Mouse (Mus musculus) embryonic facial prominence, embryonic 10.5 days (tissue): ENCODE measurements at regions not wholly inside any gene's neighbourhood (a gene's known extent, or its start where the extent isn't known, plus 50 kb on each side); places are given as distances from the start of the nearest gene placed in this dataset.

ENCODE experiments used
- DNase-seq: peaks from one replicate; pipeline ENCODE4 v3.0.0-alpha.2; 2017; ENCODE audit warnings: low spot score
- H3K27ac ChIP-seq: fragments of 300-500 bp; sonication (generic); replicated peaks from 2 replicates; pipeline ENCODE4 v1.5.1; 2016; ENCODE audit warnings: mild to moderate bottlenecking
- H3K27me3 ChIP-seq: fragments of 300-500 bp; sonication (generic); replicated peaks from 2 replicates; pipeline ENCODE4 v1.6.1; 2016; ENCODE audit warnings: low read depth, mild to moderate bottlenecking; ENCODE audit not compliant: poor library complexity, severe bottlenecking
- H3K36me3 ChIP-seq: fragments of 300-500 bp; sonication (generic); replicated peaks from 2 replicates; pipeline ENCODE4 v1.6.1; 2016; ENCODE audit warnings: mild to moderate bottlenecking, moderate library complexity
- H3K4me1 ChIP-seq: fragments of 300-500 bp; sonication (generic); 2 replicates; pipeline ENCODE4 v1.6.1; 2016
- H3K4me3 ChIP-seq: fragments of 300-500 bp; sonication (generic); 2 replicates; pipeline ENCODE4 v1.5.1; 2016; ENCODE audit warnings: mild to moderate bottlenecking, moderate library complexity
- H3K9me3 ChIP-seq: fragments of 300-500 bp; sonication (generic); 2 replicates; pipeline ENCODE4 v1.6.1; 2016; ENCODE audit warnings: mild to moderate bottlenecking
- WGBS: fragments of 180-500 bp; shearing (Covaris S2); methylation state at CpG from one replicate; pipeline ENCODE4 v1.1.7; 2016; 5-methylcytosine and 5-hydroxymethylcytosine counted together

DNA sequence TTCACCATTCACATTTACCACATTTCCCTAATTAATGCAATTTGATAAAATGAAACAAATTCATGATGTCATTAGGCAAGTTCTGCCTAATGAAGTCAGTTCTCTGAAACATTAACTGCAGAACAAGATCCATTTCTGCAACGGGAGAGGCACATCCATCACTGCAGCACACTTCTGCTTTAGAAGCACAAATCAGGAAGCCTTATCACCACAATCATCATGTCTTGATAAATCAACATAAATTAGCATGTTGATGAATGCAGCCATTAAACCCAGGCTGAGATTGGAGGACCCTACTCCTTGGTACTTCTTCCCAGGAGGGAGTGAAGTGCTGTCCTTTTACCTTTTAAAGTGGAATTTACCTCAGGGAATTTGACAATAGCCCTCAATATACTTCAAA is 1195.4 kb downstream of the Defb40 start:
- DNase-seq, result no peak
- H3K36me3 ChIP-seq, result no peaks in the 10 kb centered on the region
- H3K9me3 ChIP-seq, result no peaks in the 10 kb centered on the region
- H3K4me1 ChIP-seq, result no peaks in the 10 kb centered on the region
- no peaks in the 10 kb centered on the region for H3K27me3 ChIP-seq
- WGBS, result 72% methylated on average over 1 of the region's 1 CpGs
- no peak overlapping the region for H3K27ac ChIP-seq
- no peak overlapping the region for H3K4me3 ChIP-seq

DNA sequence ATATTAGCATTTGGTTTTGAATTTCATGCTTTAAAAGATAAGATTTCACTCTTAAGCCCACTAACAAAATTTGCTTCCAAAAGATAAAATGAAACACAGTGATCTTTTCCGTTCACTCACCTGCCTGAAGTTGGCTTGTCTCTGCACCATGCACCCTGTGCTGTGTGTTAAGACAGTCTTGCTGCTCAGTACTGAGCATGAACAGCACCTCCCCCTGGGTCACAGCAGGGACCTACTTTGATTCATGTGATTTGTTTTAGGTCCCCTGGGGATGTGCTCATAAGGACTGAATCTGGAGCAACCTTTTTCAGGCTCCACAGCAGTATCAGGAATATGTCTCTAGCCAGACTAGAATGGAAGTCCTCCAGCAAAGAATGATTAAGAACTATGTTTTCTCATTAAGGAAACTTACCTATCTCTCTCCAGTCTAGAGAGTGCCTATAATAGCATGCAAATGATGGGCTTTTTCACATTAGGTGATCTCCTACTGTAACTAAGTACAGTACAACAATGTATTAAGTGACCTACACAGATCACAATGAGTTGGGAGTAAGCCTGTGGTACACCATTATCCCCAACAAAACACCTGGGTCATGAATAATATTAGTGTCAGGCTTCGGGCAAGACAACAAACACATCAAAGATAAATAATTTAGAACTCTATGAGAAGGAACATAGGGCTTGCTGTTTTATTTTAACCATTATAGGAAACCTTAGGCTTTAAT is 1196.3 kb downstream of the Defb40 start:
- DNase-seq, result no peak
- H3K36me3 ChIP-seq, result no peaks in the 10 kb centered on the region
- no peaks in the 10 kb centered on the region for H3K9me3 ChIP-seq
- no peaks in the 10 kb centered on the region for H3K27me3 ChIP-seq
- H3K4me3 ChIP-seq, result no peak overlapping the region
- WGBS, result 84% methylated on average over 2 of the region's 2 CpGs
- H3K4me1 ChIP-seq, result no peaks in the 10 kb centered on the region
- H3K27ac ChIP-seq, result no peak overlapping the region

DNA sequence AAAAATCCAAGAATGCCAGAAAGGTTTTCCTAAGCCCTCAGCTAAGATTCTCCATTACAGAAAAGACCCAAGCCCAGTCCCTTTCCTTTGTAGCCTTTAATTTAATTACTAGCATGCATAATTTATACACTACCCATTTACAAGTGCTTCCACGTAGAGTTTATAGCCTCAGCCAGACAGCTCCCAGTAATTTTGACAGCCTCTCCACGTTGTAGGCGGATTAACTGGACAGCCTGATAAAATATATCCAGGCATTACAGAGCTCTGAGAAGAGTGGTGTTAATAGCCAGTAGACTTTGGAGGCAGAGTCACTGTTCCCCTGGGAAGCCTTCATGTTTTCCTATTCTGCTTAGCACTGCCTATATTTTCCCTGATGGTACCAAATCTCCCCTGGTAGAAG is 1202.6 kb downstream of the Defb40 start:
- no peak for DNase-seq
- Histone ChIP-seq H3K36me3 (no peaks in the 10 kb centered on the region), H3K9me3 (no peaks in the 10 kb centered on the region), H3K4me3 (no peak overlapping the region), H3K27me3 (no peaks in the 10 kb centered on the region), H3K4me1 (no peaks in the 10 kb centered on the region), H3K27ac (no peak overlapping the region)
- 58% methylated on average over 3 of the region's 3 CpGs for WGBS

DNA sequence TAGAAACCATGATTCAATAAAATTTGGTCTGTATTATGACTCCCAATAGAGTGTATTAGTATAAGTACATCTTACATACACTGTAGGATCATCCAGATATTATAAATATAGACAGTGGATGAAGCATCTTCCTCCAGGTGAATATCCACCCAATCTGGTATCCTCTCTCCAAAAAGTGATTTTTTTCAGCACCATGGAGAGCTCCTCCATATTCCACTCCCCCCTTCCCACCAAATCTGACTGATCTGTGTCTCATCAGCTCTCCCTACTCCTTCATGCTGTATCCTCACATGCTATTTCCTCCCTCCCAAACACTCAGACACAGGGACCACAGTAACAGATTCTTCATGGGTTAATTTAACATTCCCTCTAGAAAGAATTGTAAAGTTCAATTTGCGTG is 1204.7 kb downstream of the Defb40 start:
- no peak overlapping the region for H3K27ac ChIP-seq
- WGBS, result 98% methylated on average over 1 of the region's 1 CpGs
- H3K36me3 ChIP-seq, result no peaks in the 10 kb centered on the region
- no peak overlapping the region for H3K4me3 ChIP-seq
- H3K27me3 ChIP-seq, result no peaks in the 10 kb centered on the region
- no peaks in the 10 kb centered on the region for H3K9me3 ChIP-seq
- DNase-seq, result peak; percentile 9
- H3K4me1 ChIP-seq, result no peaks in the 10 kb centered on the region

DNA sequence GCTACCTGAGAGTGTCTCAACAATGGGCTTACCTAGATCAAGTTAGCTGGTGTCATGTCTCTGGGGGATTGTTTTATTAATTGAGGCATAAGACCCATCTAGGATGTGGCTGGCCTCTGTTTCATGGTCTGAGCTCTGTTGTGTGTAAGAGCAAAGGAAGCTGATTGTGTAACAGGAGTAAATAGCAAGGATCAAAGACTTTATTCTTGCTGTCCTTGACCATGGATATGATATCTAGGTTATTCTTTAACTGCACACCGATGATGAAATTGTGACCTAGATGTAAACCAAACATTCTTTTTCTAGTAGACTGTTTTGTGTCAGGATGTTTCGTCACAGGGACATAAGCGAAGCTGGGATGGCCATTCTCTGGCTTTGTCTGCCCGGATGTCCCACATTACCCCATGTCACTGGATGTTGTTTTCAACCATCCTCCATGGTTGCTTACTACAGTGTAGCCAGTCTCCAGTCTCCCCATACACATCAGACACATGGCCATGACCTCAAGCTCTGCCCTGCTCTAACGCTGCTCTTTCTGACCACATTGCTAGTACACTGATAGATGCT is 1210.5 kb downstream of the Defb40 start:
- WGBS, result 89% methylated on average over 5 of the region's 5 CpGs
- DNase-seq, result no peak
- Histone ChIP-seq H3K27me3 (no peaks in the 10 kb centered on the region), H3K9me3 (no peaks in the 10 kb centered on the region), H3K27ac (no peak overlapping the region), H3K36me3 (no peaks in the 10 kb centered on the region), H3K4me3 (no peak overlapping the region), H3K4me1 (no peaks in the 10 kb centered on the region)

DNA sequence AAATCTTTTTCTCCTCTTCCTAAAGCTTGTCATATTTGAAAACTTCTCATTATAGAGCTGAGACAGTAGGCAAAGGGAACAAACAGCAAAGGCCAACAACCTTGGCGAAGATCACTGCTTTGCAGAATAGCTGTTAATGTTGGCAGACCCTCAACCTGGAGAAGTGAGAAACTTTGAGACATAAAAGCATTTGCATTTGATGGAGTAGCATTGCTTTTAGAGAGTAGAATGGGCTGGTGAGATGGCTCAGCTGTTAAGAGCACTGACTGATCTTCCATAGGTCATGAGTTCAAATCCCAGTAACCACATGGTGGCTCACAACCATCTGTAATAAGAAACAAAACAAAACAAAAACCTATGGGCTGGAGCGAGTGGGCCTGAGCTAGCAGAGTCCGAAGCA is 1253.4 kb downstream of the Defb40 start:
- Histone ChIP-seq H3K9me3 (no peaks in the 10 kb centered on the region), H3K27me3 (no peaks in the 10 kb centered on the region), H3K4me1 (no peaks in the 10 kb centered on the region), H3K27ac (no peak overlapping the region), H3K4me3 (no peak overlapping the region), H3K36me3 (no peaks in the 10 kb centered on the region)
- WGBS, result 87% methylated on average over 3 of the region's 3 CpGs
- DNase-seq, result no peak

DNA sequence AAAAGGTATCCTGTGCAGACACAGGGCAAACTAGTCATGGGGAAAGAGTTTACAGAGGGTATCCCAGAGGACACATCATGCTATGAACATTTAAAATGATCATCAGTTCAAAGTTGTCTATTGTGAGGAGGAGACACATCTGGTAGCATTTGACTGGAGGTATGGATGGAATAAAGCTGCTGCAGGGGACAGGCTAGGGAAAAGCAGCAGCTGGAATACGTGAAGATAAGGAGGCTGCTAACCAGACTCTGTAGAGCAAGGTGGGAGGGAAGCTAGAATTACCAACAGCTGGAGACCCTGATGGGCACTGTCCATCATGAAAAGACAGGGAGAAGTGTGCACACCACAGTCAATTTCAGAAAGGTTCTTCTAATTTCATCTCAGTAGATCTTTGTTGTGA is 1268.9 kb downstream of the Defb40 start:
- H3K4me3 ChIP-seq, result no peak overlapping the region
- WGBS, result 49% methylated on average over 1 of the region's 1 CpGs
- H3K9me3 ChIP-seq, result no peaks in the 10 kb centered on the region
- no peaks in the 10 kb centered on the region for H3K27me3 ChIP-seq
- H3K36me3 ChIP-seq, result no peaks in the 10 kb centered on the region
- H3K4me1 ChIP-seq, result no peaks in the 10 kb centered on the region
- no peak overlapping the region for H3K27ac ChIP-seq
- no peak for DNase-seq

DNA sequence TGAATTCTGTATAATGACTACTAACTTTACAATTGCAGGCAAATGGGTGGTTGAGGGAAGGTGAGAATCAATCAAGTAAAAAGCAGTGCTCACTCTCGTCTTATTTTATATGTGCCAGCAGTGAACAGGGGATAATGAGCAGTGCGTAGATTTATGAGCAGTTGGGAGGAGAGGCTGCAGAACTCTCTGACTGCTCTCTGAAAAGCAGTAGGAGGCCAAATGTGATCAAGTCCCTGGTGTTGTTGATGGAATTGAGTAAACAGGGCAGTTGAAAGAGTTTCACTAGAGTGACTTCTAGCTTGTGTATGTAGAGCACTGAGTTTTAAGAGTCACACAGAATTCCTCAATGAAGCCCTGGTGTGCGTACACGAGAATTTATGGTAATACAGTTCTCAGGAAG is 1269.6 kb downstream of the Defb40 start:
- DNase-seq, result no peak
- WGBS, result 85% methylated on average over 4 of the region's 4 CpGs

DNA sequence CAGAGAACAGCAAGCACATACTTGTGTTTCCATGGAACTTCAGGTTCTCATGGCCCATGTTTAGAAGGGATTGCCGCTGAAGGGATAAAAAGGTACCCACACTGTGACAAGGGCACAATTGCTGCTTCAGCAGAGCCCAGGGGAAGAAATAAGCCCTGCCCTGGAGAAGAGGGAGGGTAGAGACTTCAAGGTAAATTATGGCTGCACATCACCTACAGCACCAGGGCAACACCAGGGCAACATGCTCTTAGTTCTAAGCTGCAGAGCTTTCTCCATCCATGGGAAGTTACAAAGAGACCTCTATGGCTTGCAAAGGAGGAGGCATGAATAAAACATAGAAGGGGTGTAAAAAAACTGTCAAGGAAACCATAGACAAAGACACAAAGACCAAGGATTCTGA is 1273.8 kb downstream of the Defb40 start:
- no peaks in the 10 kb centered on the region for H3K27me3 ChIP-seq
- no peaks in the 10 kb centered on the region for H3K4me1 ChIP-seq
- H3K9me3 ChIP-seq, result no peaks in the 10 kb centered on the region
- H3K36me3 ChIP-seq, result no peaks in the 10 kb centered on the region
- H3K27ac ChIP-seq, result no peak overlapping the region
- WGBS, result 91% methylated on average over 1 of the region's 1 CpGs
- no peak overlapping the region for H3K4me3 ChIP-seq
- DNase-seq, result no peak

More for the DNA sequence above, 1269.6 kb downstream of the Defb40 start:
- no peaks in the 10 kb centered on the region for H3K27me3 ChIP-seq
- H3K9me3 ChIP-seq, result no peaks in the 10 kb centered on the region
- H3K4me1 ChIP-seq, result no peaks in the 10 kb centered on the region
- H3K4me3 ChIP-seq, result no peak overlapping the region
- H3K36me3 ChIP-seq, result no peaks in the 10 kb centered on the region
- no peak overlapping the region for H3K27ac ChIP-seq

DNA sequence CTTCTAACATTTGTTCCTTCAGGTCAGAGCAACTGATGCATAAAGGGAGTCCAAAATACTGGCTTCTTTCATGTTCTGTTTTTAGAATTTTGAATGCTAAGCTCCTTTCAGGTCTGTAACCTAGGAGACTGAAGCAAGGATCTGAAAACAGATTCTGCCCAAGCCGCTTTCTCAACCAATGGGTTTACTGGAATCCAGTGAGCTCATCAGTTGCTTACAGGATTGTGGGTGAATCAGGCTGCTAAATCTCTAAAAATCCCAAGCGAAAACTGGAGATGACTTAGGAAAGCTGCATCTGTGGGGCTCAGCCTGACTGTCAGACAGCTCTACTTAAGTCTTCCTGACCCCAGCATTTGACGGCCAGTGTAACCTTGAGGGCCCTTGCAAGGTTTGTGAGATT is 1277.7 kb downstream of the Defb40 start:
- Histone ChIP-seq H3K4me1 (no peaks in the 10 kb centered on the region), H3K36me3 (no peaks in the 10 kb centered on the region), H3K27ac (no peak overlapping the region), H3K9me3 (no peaks in the 10 kb centered on the region), H3K4me3 (no peak overlapping the region), H3K27me3 (no peaks in the 10 kb centered on the region)
- 71% methylated on average over 3 of the region's 3 CpGs for WGBS
- no peak for DNase-seq

DNA sequence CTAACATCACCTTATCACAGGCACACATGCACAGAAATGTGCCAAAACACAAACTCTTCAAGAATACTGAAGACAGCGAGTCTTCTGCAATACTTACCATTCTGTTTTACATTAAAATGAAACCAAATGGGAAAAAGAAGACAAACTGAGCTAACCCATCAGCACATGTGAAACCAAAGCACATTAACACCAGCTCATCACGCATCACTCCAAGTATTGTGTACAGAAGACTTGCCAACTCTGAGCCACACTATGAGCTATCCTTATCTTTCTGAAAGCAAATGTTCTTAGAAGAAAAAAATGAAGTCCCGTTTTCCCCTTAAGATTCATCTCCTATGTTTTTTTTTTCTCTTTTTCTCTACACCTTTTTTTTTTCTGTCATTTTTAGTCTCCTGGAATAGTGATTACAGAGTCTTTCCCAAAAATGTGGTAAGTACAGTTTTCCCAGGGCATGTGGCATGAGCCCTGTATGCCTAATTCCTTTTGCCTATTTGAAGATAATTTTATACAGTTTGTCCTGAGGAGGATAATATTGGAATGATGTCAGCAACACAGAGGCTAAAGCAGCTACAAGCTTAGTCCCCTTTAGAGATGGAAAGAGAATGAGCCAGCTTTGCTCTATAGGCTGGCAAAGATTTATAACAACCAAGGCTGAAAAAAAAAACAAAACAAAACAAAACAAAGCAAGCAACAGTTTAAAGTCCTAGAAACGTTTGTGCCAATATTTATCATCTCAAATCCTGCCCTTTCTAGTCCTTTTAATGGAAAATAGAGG is 1287.8 kb downstream of the Defb40 start:
- WGBS, result 80% methylated on average over 4 of the region's 4 CpGs
- Histone ChIP-seq H3K36me3 (no peaks in the 10 kb centered on the region), H3K4me3 (no peak overlapping the region), H3K9me3 (no peaks in the 10 kb centered on the region), H3K4me1 (no peaks in the 10 kb centered on the region), H3K27ac (no peak overlapping the region), H3K27me3 (no peaks in the 10 kb centered on the region)
- DNase-seq, result no peak

DNA sequence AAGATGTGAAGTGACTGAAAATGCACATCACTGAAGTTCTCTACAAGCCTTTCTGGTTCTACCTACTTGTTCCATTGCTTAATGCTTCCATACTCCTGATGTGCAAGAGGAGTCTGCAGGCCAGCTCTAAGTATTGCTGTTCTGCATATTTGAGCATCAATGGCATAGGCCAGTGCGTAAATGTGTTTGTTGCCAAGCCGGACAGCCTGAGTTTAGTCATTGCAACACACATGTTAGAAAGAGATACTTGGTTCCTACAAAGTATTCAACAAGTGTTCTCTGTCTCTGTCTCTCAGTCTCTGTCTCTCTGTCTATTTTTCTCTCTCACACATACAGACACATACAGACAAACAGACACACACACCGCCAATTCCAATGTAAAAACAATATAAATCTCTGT is 1288.4 kb downstream of the Defb40 start:
- Histone ChIP-seq H3K27ac (no peak overlapping the region), H3K9me3 (no peaks in the 10 kb centered on the region), H3K36me3 (no peaks in the 10 kb centered on the region), H3K4me1 (no peaks in the 10 kb centered on the region), H3K27me3 (no peaks in the 10 kb centered on the region), H3K4me3 (no peak overlapping the region)
- no peak for DNase-seq
- 95% methylated on average over 3 of the region's 3 CpGs for WGBS

DNA sequence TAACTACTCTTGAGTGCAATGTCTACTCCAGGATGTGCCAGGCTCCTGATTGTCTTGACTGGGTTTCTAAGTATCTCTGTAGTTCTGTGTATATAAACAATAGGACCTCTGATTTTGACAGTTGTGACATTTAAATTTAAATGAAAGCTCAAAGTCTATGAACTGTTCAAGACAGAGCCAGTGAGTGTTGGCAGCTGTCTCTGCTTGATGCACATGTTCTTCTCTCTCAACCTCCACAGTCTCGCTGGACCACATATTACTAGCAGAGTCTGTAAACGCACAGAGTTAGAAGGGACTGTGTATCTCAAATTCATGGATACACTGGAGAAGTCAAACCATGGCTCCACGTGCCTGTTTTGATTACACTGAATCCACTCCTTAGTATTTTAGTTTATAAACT is 1291.0 kb downstream of the Defb40 start:
- no peaks in the 10 kb centered on the region for H3K9me3 ChIP-seq
- no peaks in the 10 kb centered on the region for H3K4me1 ChIP-seq
- no peaks in the 10 kb centered on the region for H3K36me3 ChIP-seq
- WGBS, result 87% methylated on average over 3 of the region's 3 CpGs
- H3K4me3 ChIP-seq, result no peak overlapping the region
- no peak overlapping the region for H3K27ac ChIP-seq
- no peaks in the 10 kb centered on the region for H3K27me3 ChIP-seq
- DNase-seq, result no peak
